Comparison of ENCODE assay signal across 20 mouse cellular contexts in the genomic region with DNA sequence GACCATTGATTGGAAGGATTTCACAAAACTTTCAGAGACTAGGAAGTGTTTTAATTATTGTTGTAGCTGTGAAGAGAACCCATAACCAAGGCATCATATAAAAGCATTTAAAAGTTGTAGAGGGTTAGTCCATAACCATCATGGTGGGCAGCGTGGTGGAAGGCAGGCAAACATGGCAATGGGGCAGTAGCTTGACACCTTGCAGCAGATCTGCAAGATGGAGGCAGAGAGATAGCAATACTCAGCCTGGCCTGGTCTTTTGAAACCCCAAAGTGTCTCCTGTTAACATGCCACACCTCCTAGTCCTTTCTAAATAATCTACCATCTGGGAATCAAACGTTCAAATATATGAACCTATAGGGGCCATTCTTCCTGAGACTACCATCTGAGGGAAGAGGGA. TPM values are rescaled to one million over a fixed set of nuclear protein-coding genes. Genes with fewer than 3 reads are reported as not detected.
DNase-seq lines count a peak whose midpoint lies in the region; ATAC-seq lines count a peak whose summit lies in the region.
"Had no signal": no experiment of that assay in that cellular context is flagged by ENCODE, and none has a peak within 500 bp of the region (broad histone marks: within the 10 kb centered on the region; RNA-seq: fewer than 3 reads in every experiment).

No protein-coding gene starts in this region.

- ATAC-seq in hindbrain, embryonic 15.5 days (ENCODE audit: low FRiP score, low read depth): no peak
- ATAC-seq in hindbrain, embryonic 12.5 days (ENCODE audit: low FRiP score): no peak
- ATAC-seq in liver, embryonic 13.5 days (ENCODE audit: low read depth): no peak
- ATAC-seq in megakaryocyte-erythroid progenitor cell, adult 5-6 weeks (replicated peaks; ENCODE audit: low FRiP score, low TSS enrichment, poor library complexity, severe bottlenecking): peak; percentile 53; the same call in 1 of the 2 replicates
- ATAC-seq: activated CD4-positive, CD25-positive, alpha-beta regulatory T cell, adult 4 months; forebrain, embryonic 13.5 days; hindbrain, embryonic 16.5 days had no signal

- H3K4me2 ChIP-seq in hindbrain, embryonic 15.5 days: no peak overlapping the region
- H3K4me2 ChIP-seq in hindbrain, embryonic 12.5 days (replicated peaks): no peak overlapping the region
- H3K4me2 ChIP-seq in liver, embryonic 13.5 days: no peak overlapping the region
- H3K4me2 ChIP-seq: forebrain, embryonic 13.5 days; kidney, embryonic 15.5 days; lung, embryonic 15.5 days had no signal

- H3K9ac ChIP-seq in hindbrain, embryonic 15.5 days: no peak overlapping the region
- H3K9ac ChIP-seq in hindbrain, embryonic 12.5 days: no peak overlapping the region
- no peak overlapping the region for H3K9ac ChIP-seq in liver, embryonic 13.5 days
- H3K9ac ChIP-seq: forebrain, embryonic 13.5 days; kidney, embryonic 15.5 days; lung, embryonic 15.5 days had no signal

- WGBS in hindbrain, embryonic 15.5 days: 89% methylated on average over 2 of the region's 2 CpGs
- 86% methylated on average over 2 of the region's 2 CpGs for whole genome bisulfite sequencing in hindbrain, embryonic 12.5 days
- WGBS in liver, embryonic 13.5 days (ENCODE audit: insufficient replicate concordance): 28% methylated on average over 2 of the region's 2 CpGs

- no peaks in the 10 kb centered on the region for H3K36me3 ChIP-seq in hindbrain, embryonic 15.5 days
- no peaks in the 10 kb centered on the region for H3K36me3 ChIP-seq in hindbrain, embryonic 12.5 days
- H3K36me3 ChIP-seq in liver, embryonic 13.5 days: no peaks in the 10 kb centered on the region
- H3K36me3 ChIP-seq: kidney, embryonic 15.5 days; lung, embryonic 15.5 days had no signal

- H3K27me3 ChIP-seq in hindbrain, embryonic 15.5 days: no peaks in the 10 kb centered on the region
- H3K27me3 ChIP-seq in hindbrain, embryonic 12.5 days: no peaks in the 10 kb centered on the region
- no peaks in the 10 kb centered on the region for H3K27me3 ChIP-seq in liver, embryonic 13.5 days
- H3K27me3 ChIP-seq: CH12.LX; forebrain, embryonic 13.5 days; kidney, embryonic 15.5 days; lung, embryonic 15.5 days had no signal

- H3K27ac ChIP-seq in hindbrain, embryonic 15.5 days (replicated peaks): 0 out of 2 replicates have a peak overlapping the region, but pooled peaks have one; percentile 6
- H3K27ac ChIP-seq in hindbrain, embryonic 12.5 days: no peak overlapping the region
- H3K27ac ChIP-seq in liver, embryonic 13.5 days: peak overlapping the region; percentile 64; the same call in 1 of the 2 replicates
- H3K27ac ChIP-seq: forebrain, embryonic 13.5 days; kidney, embryonic 15.5 days; lung, embryonic 15.5 days had no signal

- H3K9me3 ChIP-seq in hindbrain, embryonic 15.5 days: no peaks in the 10 kb centered on the region
- no peaks in the 10 kb centered on the region for H3K9me3 ChIP-seq in hindbrain, embryonic 12.5 days (replicated peaks)
- H3K9me3 ChIP-seq in liver, embryonic 13.5 days (replicated peaks): no peaks in the 10 kb centered on the region
- H3K9me3 ChIP-seq: forebrain, embryonic 13.5 days; kidney, embryonic 15.5 days; lung, embryonic 15.5 days had no signal

- no peak overlapping the region for H3K4me3 ChIP-seq in hindbrain, embryonic 15.5 days
- no peak overlapping the region for H3K4me3 ChIP-seq in hindbrain, embryonic 12.5 days
- no peak overlapping the region for H3K4me3 ChIP-seq in liver, embryonic 13.5 days (replicated peaks)
- H3K4me3 ChIP-seq: forebrain, embryonic 13.5 days; kidney, embryonic 15.5 days; lung, embryonic 15.5 days had no signal

- peak; percentile 61 for DNase-seq in heart, adult 11 months
- no peak for DNase-seq in heart, adult 9 months (ENCODE audit: low spot score in 2 of 2)
- DNase-seq in liver, embryonic 13.5 days: no peak
- no peak for DNase-seq in thymus, postnatal 14 days
- DNase-seq: adrenal gland, adult 2 months; cerebellum, adult 2 months; cerebellum, postnatal 14 days; gastrocnemius, postnatal 10 days; kidney, adult 18-20 months; kidney, postnatal 25 days; midbrain, embryonic 14.5 days had no signal

- H3K4me1 ChIP-seq in hindbrain, embryonic 15.5 days (replicated peaks): no peaks in the 10 kb centered on the region; the same call in 1 of the 2 replicates
- no peaks in the 10 kb centered on the region for H3K4me1 ChIP-seq in hindbrain, embryonic 12.5 days
- H3K4me1 ChIP-seq in liver, embryonic 13.5 days (replicated peaks): peaks cover 70% of the 10 kb centered on the region
- H3K4me1 ChIP-seq: forebrain, embryonic 13.5 days had no signal

RNA-seq across cellular contexts. Expression of gene Usp24, which starts 17.6 kb away (rescaled TPM):
- 9.1 and 9.8 TPM in 2 replicates for polyA plus RNA-seq in hindbrain, embryonic 15.5 days (2015; fragmentation: Nextera tagmentation; extraction: Ambion mirVana)
- 10.8 and 12.7 TPM in 2 replicates for polyA plus RNA-seq in hindbrain, embryonic 12.5 days (2016; fragmentation: Nextera tagmentation; extraction: Ambion mirVana)
- polyA plus RNA-seq in liver, embryonic 13.5 days (2015; fragmentation: Nextera tagmentation; extraction: Ambion mirVana): 5.8 and 6.5 TPM in 2 replicates
- 80.2 and 84.3 TPM in 2 replicates for total RNA-seq in megakaryocyte-erythroid progenitor cell, adult 5-6 weeks (2014; fragmentation: Nextera tagmentation)
- total RNA-seq in megakaryocyte-erythroid progenitor cell, adult 5-6 weeks (2017): 86.6 and 87.0 TPM in 2 replicates
